Mouse (Mus musculus): ENCODE measurements around the gene Tagln2. TPM values are rescaled to one million over a fixed set of nuclear protein-coding genes. Genes with fewer than 3 reads are reported as not detected.
A peak's percentile ranks its signal among the peaks of the same experiment; 100 is the strongest.

The Tagln2 gene
- polyA plus RNA-seq, 1 experiment from 2014 or later = 53.4 TPM

DNA sequence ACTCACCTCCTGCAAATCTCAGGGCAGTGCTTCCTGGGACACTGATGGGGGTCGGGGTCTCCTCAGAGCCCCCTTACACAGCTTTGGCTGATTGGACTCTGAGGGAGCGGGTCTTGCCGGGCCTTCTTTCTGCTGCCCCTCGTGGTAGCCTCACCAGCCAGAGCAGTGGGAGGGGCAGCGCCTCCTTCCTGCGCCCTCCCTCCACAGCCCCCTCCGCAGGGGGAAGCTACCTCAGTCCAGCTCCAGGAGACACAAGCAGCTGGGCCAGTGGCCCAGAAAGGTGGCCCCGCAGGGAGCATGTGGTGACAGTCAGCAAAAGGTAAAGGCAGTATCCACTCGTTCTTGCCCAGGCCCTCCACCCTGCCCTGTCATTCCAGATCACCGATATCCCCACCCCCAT, 2.4 kb upstream of the Tagln2 start:
- Histone ChIP-seq H3K27me3 (replicated peaks; ENCODE audit: control insufficient read depth, insufficient read depth, low read length) (peaks cover 15% of the 10 kb centered on the region), H3K4me1 (replicated peaks; ENCODE audit: control insufficient read depth, insufficient read depth, low read length) (peaks cover 15% of the 10 kb centered on the region), H3K9me3 (ENCODE audit: control insufficient read depth, low read length) (no peaks in the 10 kb centered on the region), H3K9ac (replicated peaks; ENCODE audit: low read depth, low read length) (no peak overlapping the region), H3K36me3 (ENCODE audit: control insufficient read depth, insufficient read depth) (peaks cover 31% of the 10 kb centered on the region), H3K27ac (ENCODE audit: low read length) (no peak overlapping the region), H3K4me2 (ENCODE audit: low read length) (no peak overlapping the region), H3K4me3 (replicated peaks; ENCODE audit: low read length) (no peak overlapping the region)
- ATAC-seq = no peak
- 84% methylated on average over 10 of the region's 10 CpGs for WGBS

DNA sequence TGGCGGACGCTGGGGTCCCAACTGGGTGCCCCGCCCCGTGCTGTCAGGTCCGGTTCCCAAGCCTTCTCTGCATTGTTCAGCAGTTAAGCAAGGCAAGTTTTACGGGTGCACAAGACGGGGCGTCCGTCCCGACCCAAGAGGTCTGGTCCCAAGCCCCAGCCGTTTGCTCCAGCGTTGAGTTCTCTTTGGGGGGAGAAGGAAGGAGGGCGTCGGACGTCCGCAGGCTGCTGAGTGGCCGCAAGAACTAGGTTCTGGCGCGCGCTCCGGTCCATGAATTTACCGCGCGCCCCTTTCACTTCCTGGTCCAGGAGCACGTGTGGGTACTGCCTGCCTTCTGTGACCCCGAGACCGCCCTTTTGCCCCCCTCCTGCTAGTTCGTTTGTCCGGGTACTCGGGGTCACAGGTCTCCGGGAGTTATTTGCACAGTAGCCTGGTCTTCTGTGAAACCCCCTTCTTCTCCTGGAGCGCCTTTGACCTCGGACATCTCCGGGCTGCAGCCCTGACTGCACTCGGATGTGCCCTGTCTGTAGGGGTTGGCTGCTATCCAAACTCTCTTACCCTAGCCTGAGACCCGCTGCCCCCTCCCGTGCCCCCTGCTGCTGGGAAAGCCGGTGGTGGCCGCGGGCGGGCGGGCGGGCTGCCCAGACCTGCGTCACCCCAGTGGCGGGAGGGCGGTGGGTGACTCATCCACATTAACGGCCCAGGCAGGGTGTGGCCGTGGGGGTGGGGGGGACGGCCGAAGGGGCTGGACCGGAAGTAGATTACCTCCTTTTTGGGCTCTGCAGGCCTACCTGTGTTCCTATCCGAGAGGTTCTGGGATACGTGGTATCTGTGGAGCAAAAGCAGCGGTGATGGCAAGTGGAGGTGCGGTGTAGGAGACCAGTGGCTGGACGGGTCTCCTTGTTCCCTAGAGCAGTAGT, 864 bp downstream of the Tagln2 start:
- peak overlapping the region; percentile 30 for H3K9ac ChIP-seq (replicated peaks; ENCODE audit: low read depth, low read length)
- H3K4me2 ChIP-seq (ENCODE audit: low read length) = peak overlapping the region; percentile 48
- peaks cover 20% of the 10 kb centered on the region for H3K36me3 ChIP-seq (ENCODE audit: control insufficient read depth, insufficient read depth)
- peaks cover 15% of the 10 kb centered on the region for H3K27me3 ChIP-seq (replicated peaks; ENCODE audit: control insufficient read depth, insufficient read depth, low read length)
- no peaks in the 10 kb centered on the region for H3K9me3 ChIP-seq (ENCODE audit: control insufficient read depth, low read length)
- 2% methylated on average over 56 of the region's 56 CpGs for whole genome bisulfite sequencing
- no peak; the same call in 1 of the 2 replicates for ATAC-seq
- H3K4me1 ChIP-seq (replicated peaks; ENCODE audit: control insufficient read depth, insufficient read depth, low read length) = peaks cover 26% of the 10 kb centered on the region
- no peak overlapping the region for H3K27ac ChIP-seq (ENCODE audit: low read length)
- H3K4me3 ChIP-seq (replicated peaks; ENCODE audit: low read length) = peak overlapping the region; percentile 36

GRCm38 (mm10) chr1:172501371-172502144, 1.7 kb downstream of the Tagln2 start:
- 38% methylated on average over 12 of the region's 13 CpGs for WGBS
- Histone ChIP-seq H3K27me3 (replicated peaks; ENCODE audit: control insufficient read depth, insufficient read depth, low read length) (peaks cover 15% of the 10 kb centered on the region), H3K36me3 (ENCODE audit: control insufficient read depth, insufficient read depth) (peaks cover 12% of the 10 kb centered on the region), H3K27ac (ENCODE audit: low read length) (no peak overlapping the region), H3K4me1 (replicated peaks; ENCODE audit: control insufficient read depth, insufficient read depth, low read length) (peaks cover 26% of the 10 kb centered on the region), H3K4me3 (replicated peaks; ENCODE audit: low read length) (peak overlapping the region; percentile 36), H3K9ac (replicated peaks; ENCODE audit: low read depth, low read length) (peak overlapping the region; percentile 30; the same call in 1 of the 2 replicates), H3K9me3 (ENCODE audit: control insufficient read depth, low read length) (no peaks in the 10 kb centered on the region), H3K4me2 (ENCODE audit: low read length) (peak overlapping the region; percentile 48)
- no peak for ATAC-seq

DNA sequence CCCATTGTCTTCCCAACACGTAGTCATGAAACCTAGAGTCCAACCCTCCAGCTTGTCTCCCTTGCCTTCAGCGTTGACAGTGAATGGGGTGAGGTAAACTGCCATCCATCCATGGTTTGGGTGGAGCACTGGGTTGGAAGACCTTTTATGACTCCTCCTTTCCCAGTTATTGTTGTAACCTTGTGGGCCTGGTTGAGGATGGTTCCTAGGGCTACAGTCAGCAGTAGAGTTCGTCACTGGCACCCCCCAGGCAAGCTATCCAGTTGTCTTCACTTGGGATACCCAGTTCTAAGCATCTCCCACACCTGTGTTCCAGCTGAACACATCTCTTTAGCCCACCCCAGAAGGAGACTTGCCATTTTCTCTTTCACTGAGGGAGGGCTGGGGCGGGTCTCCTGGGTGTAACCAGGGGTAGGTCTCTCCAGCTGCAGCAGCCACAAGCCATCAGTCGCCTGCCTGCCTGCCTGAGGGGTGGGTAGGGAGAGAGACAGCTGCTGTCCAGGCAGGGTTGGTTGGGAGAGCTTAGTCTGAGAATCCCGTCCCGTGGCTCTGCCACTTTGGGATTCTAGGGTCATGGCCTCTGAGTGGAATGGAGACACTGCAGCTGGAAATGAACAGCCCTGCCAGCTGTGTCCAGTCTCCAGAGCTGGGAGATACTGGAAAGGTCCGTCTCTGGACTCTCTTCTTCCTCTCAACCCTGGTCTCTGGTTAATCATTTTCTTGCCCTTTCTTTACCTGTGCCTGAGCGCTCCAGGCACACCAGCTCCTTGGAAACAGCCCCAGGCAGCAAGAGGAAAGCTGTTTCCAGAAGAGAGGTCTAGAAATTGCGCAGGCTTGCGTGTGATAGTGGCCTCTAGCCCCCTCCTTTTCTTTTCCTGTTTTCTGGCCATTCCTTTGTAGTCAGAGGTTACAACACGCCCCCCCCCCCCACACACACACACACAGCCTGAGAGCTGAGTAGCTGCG, 2.6 kb downstream of the Tagln2 start:
- H3K4me1 ChIP-seq (replicated peaks; ENCODE audit: control insufficient read depth, insufficient read depth, low read length) = peaks cover 26% of the 10 kb centered on the region
- H3K36me3 ChIP-seq (ENCODE audit: control insufficient read depth, insufficient read depth) = peaks cover 4% of the 10 kb centered on the region; the same call in 1 of the 2 replicates
- H3K4me2 ChIP-seq (ENCODE audit: low read length) = peak overlapping the region; percentile 48
- no peak overlapping the region for H3K9ac ChIP-seq (replicated peaks; ENCODE audit: low read depth, low read length)
- H3K4me3 ChIP-seq (replicated peaks; ENCODE audit: low read length) = no peak overlapping the region
- H3K27me3 ChIP-seq (replicated peaks; ENCODE audit: control insufficient read depth, insufficient read depth, low read length) = peaks cover 15% of the 10 kb centered on the region
- no peak overlapping the region for H3K27ac ChIP-seq (ENCODE audit: low read length)
- 47% methylated on average over 12 of the region's 13 CpGs for WGBS
- no peak for ATAC-seq
- H3K9me3 ChIP-seq (ENCODE audit: control insufficient read depth, low read length) = no peaks in the 10 kb centered on the region

- H3K4me1 ChIP-seq (replicated peaks; ENCODE audit: control insufficient read depth, insufficient read depth, low read length) = peaks cover 26% of the 10 kb centered on the region
Observed at GRCm38 (mm10) chr1:172503111-172503997, 3.5 kb downstream of the Tagln2 start.

GRCm38 (mm10) chr1:172504756-172505155, 4.9 kb downstream of the Tagln2 start:
- H3K4me3 ChIP-seq (replicated peaks; ENCODE audit: low read length) = no peak overlapping the region
- H3K27me3 ChIP-seq (replicated peaks; ENCODE audit: control insufficient read depth, insufficient read depth, low read length) = peaks cover 8% of the 10 kb centered on the region
- H3K36me3 ChIP-seq (ENCODE audit: control insufficient read depth, insufficient read depth) = no peaks in the 10 kb centered on the region
- ATAC-seq = no peak
- 57% methylated on average over 8 of the region's 8 CpGs for WGBS
- peaks cover 26% of the 10 kb centered on the region for H3K4me1 ChIP-seq (replicated peaks; ENCODE audit: control insufficient read depth, insufficient read depth, low read length)
- no peak overlapping the region for H3K4me2 ChIP-seq (ENCODE audit: low read length)
- no peaks in the 10 kb centered on the region for H3K9me3 ChIP-seq (ENCODE audit: control insufficient read depth, low read length)
- H3K27ac ChIP-seq (ENCODE audit: low read length) = no peak overlapping the region
- H3K9ac ChIP-seq (replicated peaks; ENCODE audit: low read depth, low read length) = no peak overlapping the region

More at GRCm38 (mm10) chr1:172503111-172503997, 3.5 kb downstream of the Tagln2 start:
- Histone ChIP-seq H3K9ac (replicated peaks; ENCODE audit: low read depth, low read length) (0 out of 2 replicates have a peak overlapping the region, but pooled peaks have one; percentile 20), H3K4me2 (ENCODE audit: low read length) (0 out of 2 replicates have a peak overlapping the region, but pooled peaks have one; percentile 22), H3K36me3 (ENCODE audit: control insufficient read depth, insufficient read depth) (no peaks in the 10 kb centered on the region), H3K27me3 (replicated peaks; ENCODE audit: control insufficient read depth, insufficient read depth, low read length) (peaks cover 15% of the 10 kb centered on the region), H3K27ac (ENCODE audit: low read length) (no peak overlapping the region), H3K9me3 (ENCODE audit: control insufficient read depth, low read length) (no peaks in the 10 kb centered on the region), H3K4me3 (replicated peaks; ENCODE audit: low read length) (no peak overlapping the region)
- no peak for ATAC-seq
- 24% methylated on average over 14 of the region's 14 CpGs for WGBS

DNA sequence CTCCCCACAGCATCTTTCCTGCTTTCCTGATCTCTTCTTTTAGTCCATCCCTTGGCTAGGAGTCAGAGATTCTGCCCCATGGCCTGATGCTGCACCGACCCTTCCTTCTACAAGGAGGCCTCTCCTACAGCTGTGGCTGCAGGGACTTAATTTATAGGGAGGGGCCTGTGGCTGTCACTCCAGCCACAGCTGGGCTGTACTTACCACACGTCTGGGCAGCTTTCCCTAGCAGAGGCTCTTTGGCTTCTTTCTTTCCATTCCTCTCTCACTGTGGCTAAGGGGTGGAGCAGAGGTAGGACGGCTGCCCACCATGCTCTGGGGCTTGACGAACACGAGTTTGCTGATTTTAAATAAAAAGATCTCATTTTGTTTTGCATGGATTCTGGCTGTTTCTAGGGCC, 7.2 kb downstream of the Tagln2 start:
- no peak overlapping the region for H3K4me2 ChIP-seq (ENCODE audit: low read length)
- no peaks in the 10 kb centered on the region; the same call in 1 of the 2 replicates for H3K27me3 ChIP-seq (replicated peaks; ENCODE audit: control insufficient read depth, insufficient read depth, low read length)
- no peak overlapping the region for H3K9ac ChIP-seq (replicated peaks; ENCODE audit: low read depth, low read length)
- H3K4me3 ChIP-seq (replicated peaks; ENCODE audit: low read length) = no peak overlapping the region
- no peaks in the 10 kb centered on the region for H3K36me3 ChIP-seq (ENCODE audit: control insufficient read depth, insufficient read depth)
- peaks cover 11% of the 10 kb centered on the region for H3K4me1 ChIP-seq (replicated peaks; ENCODE audit: control insufficient read depth, insufficient read depth, low read length)
- no peaks in the 10 kb centered on the region for H3K9me3 ChIP-seq (ENCODE audit: control insufficient read depth, low read length)
- WGBS = 61% methylated on average over 5 of the region's 5 CpGs
- no peak overlapping the region for H3K27ac ChIP-seq (ENCODE audit: low read length)
- ATAC-seq = no peak

GRCm38 (mm10) chr1:172507701-172508100, 7.9 kb downstream of the Tagln2 start:
- Histone ChIP-seq H3K4me1 (replicated peaks; ENCODE audit: control insufficient read depth, insufficient read depth, low read length) (peaks cover 10% of the 10 kb centered on the region), H3K4me3 (replicated peaks; ENCODE audit: low read length) (no peak overlapping the region), H3K4me2 (ENCODE audit: low read length) (no peak overlapping the region), H3K36me3 (ENCODE audit: control insufficient read depth, insufficient read depth) (no peaks in the 10 kb centered on the region), H3K27me3 (replicated peaks; ENCODE audit: control insufficient read depth, insufficient read depth, low read length) (no peaks in the 10 kb centered on the region), H3K9me3 (ENCODE audit: control insufficient read depth, low read length) (no peaks in the 10 kb centered on the region), H3K27ac (ENCODE audit: low read length) (no peak overlapping the region), H3K9ac (replicated peaks; ENCODE audit: low read depth, low read length) (no peak overlapping the region)
- 87% methylated on average over 3 of the region's 3 CpGs for WGBS
- no peak for ATAC-seq

Data from forebrain, embryonic 16.5 days (tissue).